Mouse (Mus musculus) embryonic facial prominence, embryonic 14.5 days (tissue): ENCODE measurements around the gene Cacfd1. TPM values are rescaled to one million over a fixed set of nuclear protein-coding genes. Genes with fewer than 3 reads are reported as not detected.
A peak's percentile ranks its signal among the peaks of the same experiment; 100 is the strongest.

ENCODE experiments used
- ATAC-seq: fragments of 200-750 bp; cut with Nextera tagmentation; 2 replicates; pipeline ENCODE4 v1.8.0; 2017; ENCODE audit warnings: low read depth, moderate number of reproducible peaks, moderate TSS enrichment
- DNase-seq: peaks from one replicate; pipeline ENCODE4 v3.0.0-alpha.2; 2015; ENCODE audit warnings: low spot score
- H3K27ac ChIP-seq: fragments of 300-500 bp; sonication (generic); replicated peaks from 2 replicates; pipeline ENCODE4 v1.5.1; 2014; ENCODE audit warnings: low read depth, mild to moderate bottlenecking, low read length, moderate library complexity
- H3K27me3 ChIP-seq: fragments of 300-500 bp; sonication (generic); replicated peaks from 2 replicates; pipeline ENCODE4 v1.6.1; 2014; ENCODE audit warnings: low read length; ENCODE audit not compliant: control insufficient read depth, insufficient read depth
- H3K36me3 ChIP-seq: fragments of 300-500 bp; sonication (generic); 2 replicates; pipeline ENCODE4 v1.6.1; 2014; ENCODE audit warnings: low read length, mixed read lengths; ENCODE audit not compliant: control insufficient read depth, insufficient read depth
- H3K4me1 ChIP-seq: fragments of 300-500 bp; sonication (generic); 2 replicates; pipeline ENCODE4 v1.6.1; 2014; ENCODE audit warnings: antibody characterized with exemption, low read length; ENCODE audit not compliant: control insufficient read depth, insufficient read depth
- H3K4me2 ChIP-seq: fragments of 300-500 bp; sonication (generic); 2 replicates; pipeline ENCODE4 v1.6.1; 2014; ENCODE audit warnings: low read depth, mild to moderate bottlenecking, low read length, moderate library complexity, mixed read lengths
- H3K4me3 ChIP-seq: fragments of 300-500 bp; sonication (generic); 2 replicates; pipeline ENCODE4 v1.5.1; 2014; ENCODE audit warnings: low read depth, mild to moderate bottlenecking, low read length
- H3K9ac ChIP-seq: fragments of 300-500 bp; sonication (generic); 2 replicates; pipeline ENCODE4 v1.6.1; 2014; ENCODE audit warnings: low read depth, mild to moderate bottlenecking, low read length, moderate library complexity, mixed read lengths
- H3K9me3 ChIP-seq: fragments of 300-500 bp; sonication (generic); 2 replicates; pipeline ENCODE4 v1.6.1; 2016; ENCODE audit warnings: low read length; ENCODE audit not compliant: control insufficient read depth
- WGBS: fragments of 180-500 bp; shearing (Covaris S2); extraction: QIAGEN DNeasy Blood & Tissue Kit; methylation state at CpG from one replicate; pipeline ENCODE4 v1.1.7; 2014; 5-methylcytosine and 5-hydroxymethylcytosine counted together
- polyA plus RNA-seq: library from polyadenylated mRNA; unstranded; fragments of >200 nt; fragmentation: Nextera tagmentation; extraction: Ambion mirVana; gene quantifications from 2 replicates; pipeline ENCODE4 v1.2.1, GENCODE M21; 2014

Cacfd1 gene
- polyA plus RNA-seq, 1 experiment from 2014 or later = 57.6 TPM

DNA sequence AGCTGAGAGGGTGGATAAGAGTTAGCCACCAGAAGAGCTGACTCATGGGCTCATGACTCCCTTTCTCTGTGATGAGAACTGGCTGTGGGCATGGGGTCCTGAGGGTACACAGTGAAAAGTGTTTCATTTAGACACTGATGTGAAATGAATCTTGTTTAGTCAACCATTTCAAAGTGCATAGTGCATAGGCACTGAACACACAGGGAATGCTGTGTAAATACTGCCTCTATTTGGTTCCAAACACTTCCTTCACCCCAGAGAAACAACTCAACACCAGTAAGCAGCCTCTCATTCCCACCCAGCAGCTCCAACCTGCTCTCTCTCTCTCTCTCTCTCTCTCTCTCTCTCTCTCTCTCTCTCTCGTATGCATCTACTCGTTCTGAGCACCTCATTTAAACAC lies 25.5 kb upstream of the Cacfd1 start:
- no peak for DNase-seq
- H3K27me3 ChIP-seq = no peaks in the 10 kb centered on the region
- no peak overlapping the region for H3K4me3 ChIP-seq
- H3K9ac ChIP-seq = no peak overlapping the region
- no peaks in the 10 kb centered on the region for H3K36me3 ChIP-seq
- H3K4me1 ChIP-seq = no peaks in the 10 kb centered on the region
- 73% methylated on average over 2 of the region's 2 CpGs for WGBS
- H3K4me2 ChIP-seq = no peak overlapping the region
- no peaks in the 10 kb centered on the region for H3K9me3 ChIP-seq
- no peak for ATAC-seq
- H3K27ac ChIP-seq = no peak overlapping the region

DNA sequence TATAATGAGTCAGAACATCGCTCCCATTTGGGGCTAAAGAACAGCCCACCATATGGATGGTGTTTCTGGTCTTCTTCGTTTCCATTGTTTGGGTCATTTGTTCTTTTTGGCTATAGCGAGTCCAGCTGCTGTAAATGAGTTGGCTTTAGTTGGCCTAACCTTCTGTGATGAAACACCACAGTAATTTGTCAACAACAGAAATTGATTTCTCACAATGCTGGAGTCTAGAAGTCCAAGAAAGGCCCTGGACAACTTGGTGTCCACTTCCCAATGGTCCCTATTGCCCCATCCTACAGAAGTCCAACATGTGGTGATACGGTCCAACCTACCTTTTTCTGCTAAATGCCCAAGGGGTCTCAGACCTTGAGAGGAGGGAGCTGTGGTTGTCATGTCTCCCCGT lies 25.1 kb upstream of the Cacfd1 start:
- H3K4me2 ChIP-seq = no peak overlapping the region
- no peak overlapping the region for H3K27ac ChIP-seq
- 80% methylated on average over 5 of the region's 5 CpGs for WGBS

DNA sequence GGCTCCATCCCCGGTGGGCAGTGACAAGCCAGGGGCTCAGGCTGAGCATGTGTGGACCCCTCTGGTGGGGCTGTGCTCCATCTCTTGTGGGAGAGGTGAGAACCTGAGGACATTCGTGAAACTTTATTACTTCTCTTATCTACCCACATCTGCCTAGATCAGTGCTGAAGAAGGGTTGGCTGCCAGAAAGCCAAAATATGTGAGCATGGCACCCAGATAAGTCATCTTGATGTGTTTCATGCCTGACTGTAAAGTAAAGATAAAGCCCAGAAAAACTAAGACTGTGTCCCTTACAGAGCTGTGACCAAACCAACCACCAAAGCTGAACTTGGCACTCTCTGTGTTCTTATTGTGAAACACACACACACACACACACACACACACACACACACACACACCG lies 15.8 kb upstream of the Cacfd1 start:
- DNase-seq (no peak), ATAC-seq (no peak)
- Histone ChIP-seq H3K9me3 (no peaks in the 10 kb centered on the region), H3K27me3 (no peaks in the 10 kb centered on the region), H3K27ac (no peak overlapping the region), H3K4me3 (no peak overlapping the region), H3K9ac (no peak overlapping the region), H3K4me1 (no peaks in the 10 kb centered on the region), H3K36me3 (no peaks in the 10 kb centered on the region), H3K4me2 (no peak overlapping the region)
- WGBS = 81% methylated on average over 3 of the region's 3 CpGs

More for the DNA sequence above, 25.1 kb upstream of the Cacfd1 start:
- no peak for ATAC-seq
- Histone ChIP-seq H3K36me3 (no peaks in the 10 kb centered on the region), H3K4me3 (no peak overlapping the region), H3K27me3 (no peaks in the 10 kb centered on the region), H3K9me3 (no peaks in the 10 kb centered on the region), H3K9ac (no peak overlapping the region), H3K4me1 (no peaks in the 10 kb centered on the region)
- DNase-seq = no peak

DNA sequence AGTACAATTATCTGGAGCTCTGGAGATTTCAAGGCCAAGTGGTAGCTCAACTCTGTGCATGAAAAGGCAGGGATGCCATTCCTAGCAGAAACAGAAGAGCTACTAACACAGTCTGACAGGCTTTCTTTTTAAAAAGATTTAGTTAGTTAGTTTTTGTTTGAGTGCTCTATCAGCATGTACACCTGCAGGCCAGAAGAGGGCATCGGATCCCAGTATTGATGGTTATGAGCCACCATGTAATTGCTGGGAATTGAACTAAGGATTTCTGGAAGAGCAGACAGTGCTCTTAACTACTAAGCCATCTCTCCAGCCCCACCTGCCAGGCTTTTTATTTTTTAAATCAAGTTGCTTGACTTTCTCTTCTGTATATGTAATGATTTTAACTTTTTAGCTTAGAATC lies 12.2 kb upstream of the Cacfd1 start:
- no peak for DNase-seq
- no peak overlapping the region for H3K4me3 ChIP-seq
- WGBS = 56% methylated on average over 1 of the region's 1 CpGs

DNA sequence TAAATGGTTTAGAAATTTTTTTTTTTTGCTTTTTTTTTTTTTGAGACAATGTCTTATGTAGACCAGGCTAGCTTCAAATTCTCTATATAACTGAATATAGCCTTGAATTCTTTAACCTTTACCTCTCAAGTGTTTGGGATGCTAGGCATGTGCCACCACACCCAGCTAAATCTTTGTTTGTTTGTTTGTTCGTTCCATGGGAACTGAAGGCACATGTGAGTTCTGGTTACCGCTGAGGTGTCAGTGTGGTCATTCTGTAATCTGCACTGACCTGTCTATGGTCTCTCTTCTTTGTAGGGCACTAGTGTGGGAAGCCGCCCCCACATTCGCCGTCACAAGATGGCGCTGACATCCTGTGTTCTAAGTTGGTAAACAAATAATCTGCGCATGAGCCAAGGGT lies 11.7 kb upstream of the Cacfd1 start:
- ATAC-seq = no peak

More for the DNA sequence above, 12.2 kb upstream of the Cacfd1 start:
- Histone ChIP-seq H3K4me1 (no peaks in the 10 kb centered on the region), H3K9ac (no peak overlapping the region), H3K27ac (no peak overlapping the region), H3K4me2 (no peak overlapping the region), H3K36me3 (no peaks in the 10 kb centered on the region), H3K27me3 (no peaks in the 10 kb centered on the region), H3K9me3 (no peaks in the 10 kb centered on the region)
- no peak for ATAC-seq

DNA sequence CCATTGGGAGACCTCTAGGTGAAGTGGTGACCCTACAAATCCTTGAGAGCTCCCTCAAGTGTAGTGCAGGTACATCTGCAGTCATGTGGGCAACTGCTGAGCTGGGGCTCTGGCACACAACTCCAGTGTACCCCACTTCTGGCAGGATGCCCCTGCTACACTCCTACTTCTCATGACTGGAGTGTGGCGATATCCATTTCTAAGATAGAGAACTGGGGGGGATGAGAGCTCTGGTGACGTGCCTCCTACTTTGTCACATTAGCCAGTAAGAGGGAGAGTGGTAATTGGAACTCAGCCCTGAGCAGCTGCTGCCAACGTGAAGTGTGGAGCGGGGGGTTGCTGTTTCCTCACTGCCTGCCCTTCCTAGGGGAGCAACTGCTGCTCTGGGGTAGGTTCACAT lies 3.5 kb upstream of the Cacfd1 start:
- Histone ChIP-seq H3K36me3 (no peaks in the 10 kb centered on the region), H3K4me3 (no peak overlapping the region), H3K4me1 (peaks cover 6% of the 10 kb centered on the region; the same call in 1 of the 2 replicates), H3K4me2 (no peak overlapping the region), H3K27me3 (no peaks in the 10 kb centered on the region), H3K9me3 (no peaks in the 10 kb centered on the region), H3K27ac (no peak overlapping the region), H3K9ac (no peak overlapping the region)
- DNase-seq (no peak), ATAC-seq (no peak)
- 47% methylated on average over 4 of the region's 4 CpGs for WGBS

More for the DNA sequence above, 11.7 kb upstream of the Cacfd1 start:
- H3K27me3 ChIP-seq = no peaks in the 10 kb centered on the region
- WGBS = 88% methylated on average over 6 of the region's 7 CpGs
- H3K4me2 ChIP-seq = no peak overlapping the region
- no peak overlapping the region for H3K4me3 ChIP-seq
- H3K27ac ChIP-seq = no peak overlapping the region
- H3K9me3 ChIP-seq = no peaks in the 10 kb centered on the region
- H3K9ac ChIP-seq = no peak overlapping the region
- H3K4me1 ChIP-seq = no peaks in the 10 kb centered on the region
- no peak for DNase-seq
- no peaks in the 10 kb centered on the region for H3K36me3 ChIP-seq

DNA sequence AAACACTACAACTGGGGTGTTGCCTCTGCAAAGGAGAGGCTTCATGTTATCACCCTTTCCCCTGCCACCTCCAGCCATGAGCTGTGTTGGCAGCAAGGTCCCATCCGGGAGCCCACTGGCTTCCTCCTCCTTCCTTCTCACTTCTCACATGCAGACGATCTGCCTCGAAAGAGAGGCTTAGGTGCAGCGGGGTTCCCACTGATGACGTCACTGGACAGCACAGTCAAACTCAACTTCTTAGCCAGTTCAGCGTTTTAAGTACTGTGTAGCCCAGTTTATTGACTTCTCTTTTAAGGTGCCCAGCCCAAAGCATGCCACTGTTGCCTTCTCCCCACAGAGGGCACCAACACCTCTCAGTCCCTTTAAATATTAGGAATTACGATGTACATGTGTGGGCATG lies 2.0 kb upstream of the Cacfd1 start:
- Histone ChIP-seq H3K9ac (no peak overlapping the region), H3K36me3 (no peaks in the 10 kb centered on the region), H3K4me1 (peaks cover 6% of the 10 kb centered on the region; the same call in 1 of the 2 replicates), H3K27me3 (no peaks in the 10 kb centered on the region), H3K4me2 (no peak overlapping the region), H3K27ac (no peak overlapping the region), H3K9me3 (no peaks in the 10 kb centered on the region), H3K4me3 (no peak overlapping the region)
- 68% methylated on average over 7 of the region's 7 CpGs for WGBS
- no peak for DNase-seq
- ATAC-seq = no peak

DNA sequence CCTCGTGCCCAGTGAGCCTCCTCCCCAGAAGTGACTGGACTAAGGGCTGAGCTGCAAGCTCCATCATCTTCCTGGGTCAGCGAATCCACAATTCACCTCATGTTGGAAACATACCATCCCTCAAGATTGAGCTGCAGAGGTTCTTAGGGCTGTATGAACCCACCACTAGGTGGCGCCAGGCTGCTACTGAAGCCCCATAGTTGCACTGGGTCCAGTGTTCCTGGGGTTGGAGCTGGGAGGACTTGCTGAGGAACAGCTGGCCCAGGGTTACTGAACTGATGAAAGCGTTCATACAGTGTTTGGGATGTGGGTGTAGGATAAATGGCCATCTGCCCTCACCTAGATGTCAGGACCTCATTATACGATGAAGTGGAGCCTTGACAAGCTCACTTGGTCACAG lies 8.1 kb downstream of the Cacfd1 start:
- Histone ChIP-seq H3K27ac (no peak overlapping the region), H3K9ac (no peak overlapping the region), H3K27me3 (no peaks in the 10 kb centered on the region), H3K9me3 (no peaks in the 10 kb centered on the region), H3K4me3 (no peak overlapping the region), H3K4me2 (no peak overlapping the region), H3K36me3 (peaks cover 80% of the 10 kb centered on the region), H3K4me1 (no peaks in the 10 kb centered on the region)
- ATAC-seq (peak; percentile 71), DNase-seq (peak; percentile 67)
- WGBS = 50% methylated on average over 5 of the region's 5 CpGs

DNA sequence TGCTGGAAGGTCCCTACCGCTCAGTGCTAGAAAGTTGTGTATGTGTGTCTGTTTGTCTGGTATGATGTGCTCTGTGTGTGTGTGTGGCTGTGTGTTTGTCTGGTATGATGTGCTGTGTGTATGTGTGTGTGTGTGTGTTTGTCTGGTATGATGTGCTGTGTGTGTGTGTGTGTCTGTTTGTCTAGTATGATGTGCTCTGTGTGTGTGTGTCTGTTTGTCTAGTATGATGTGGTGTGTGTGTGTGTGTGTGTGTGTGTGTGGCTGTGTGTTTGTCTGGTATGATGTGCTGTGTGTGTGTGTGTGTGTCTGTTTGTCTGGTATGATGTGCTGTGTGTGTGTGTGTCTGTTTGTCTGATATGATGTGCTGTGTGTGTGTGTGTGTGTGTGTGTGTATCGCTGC lies 9.8 kb downstream of the Cacfd1 start:
- WGBS = 83% methylated on average over 2 of the region's 2 CpGs
- no peak overlapping the region for H3K4me2 ChIP-seq
- H3K9me3 ChIP-seq = no peaks in the 10 kb centered on the region

More for the DNA sequence above, 9.8 kb downstream of the Cacfd1 start:
- DNase-seq = no peak
- no peaks in the 10 kb centered on the region for H3K4me1 ChIP-seq
- H3K36me3 ChIP-seq = peaks cover 66% of the 10 kb centered on the region
- no peak for ATAC-seq
- no peak overlapping the region for H3K9ac ChIP-seq
- H3K27me3 ChIP-seq = no peaks in the 10 kb centered on the region
- no peak overlapping the region for H3K27ac ChIP-seq
- no peak overlapping the region for H3K4me3 ChIP-seq
